Mouse (Mus musculus) c-Kit-positive CD71-positive TER-119-positive erythroid progenitor cells, embryonic 14.5 days (primary cell): ENCODE measurements around the gene Cdhr2.
A peak's percentile ranks its signal among the peaks of the same experiment; 100 is the strongest.

Experiments
- DNase-seq: peaks from one replicate; pipeline ENCODE4 v3.0.0-alpha.2; 2013; ENCODE audit warnings: low spot score

Gene Cdhr2

GRCm38 (mm10) chr13:54692711-54693557 lies 8.3 kb upstream of the Cdhr2 start:
- peak; percentile 29 for DNase-seq

- peak; percentile 98 for DNase-seq
These were observed 7.5 kb upstream of the Cdhr2 start, which contains the start of gene Rnf44 for GRCm38 (mm10) chr13:54693558-54694347. Gene Rnf44 (minus strand): TSS chr13:54693907.

DNA sequence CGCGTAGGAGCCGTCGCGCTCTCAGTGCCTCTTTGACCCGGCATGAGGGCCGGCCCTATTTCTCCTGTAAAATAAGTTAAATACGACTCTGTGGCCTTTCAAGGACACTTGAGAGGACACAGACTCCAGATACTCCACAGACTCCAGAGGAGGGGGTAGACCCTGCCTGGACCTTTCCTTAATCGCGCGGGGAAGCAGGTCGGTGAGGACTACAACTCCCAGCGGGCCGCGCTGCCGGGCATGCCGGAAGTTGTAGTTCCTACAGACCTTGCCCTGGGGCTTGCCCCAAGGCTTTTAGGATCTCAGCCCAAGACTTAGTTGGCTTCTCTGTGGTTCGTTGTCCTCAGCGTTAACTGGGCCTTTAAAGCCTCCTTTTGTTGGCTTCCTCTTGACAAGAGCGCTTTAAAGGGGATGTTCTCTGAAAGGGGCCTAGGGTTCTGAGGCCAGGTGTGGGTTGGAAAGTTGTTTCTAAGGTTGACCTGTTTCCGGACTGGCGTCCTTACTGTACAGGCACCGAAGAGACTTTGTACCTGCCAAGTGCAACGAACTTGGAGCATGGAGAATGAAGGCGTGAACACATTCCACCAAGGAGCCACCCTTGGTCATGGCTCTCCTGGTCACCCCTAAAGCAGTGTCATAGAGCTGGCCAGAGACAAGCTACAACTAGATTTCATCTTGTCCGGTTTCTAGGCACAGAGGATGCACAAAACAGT lies 6.8 kb upstream of the Cdhr2 start:
- no peak for DNase-seq

DNA sequence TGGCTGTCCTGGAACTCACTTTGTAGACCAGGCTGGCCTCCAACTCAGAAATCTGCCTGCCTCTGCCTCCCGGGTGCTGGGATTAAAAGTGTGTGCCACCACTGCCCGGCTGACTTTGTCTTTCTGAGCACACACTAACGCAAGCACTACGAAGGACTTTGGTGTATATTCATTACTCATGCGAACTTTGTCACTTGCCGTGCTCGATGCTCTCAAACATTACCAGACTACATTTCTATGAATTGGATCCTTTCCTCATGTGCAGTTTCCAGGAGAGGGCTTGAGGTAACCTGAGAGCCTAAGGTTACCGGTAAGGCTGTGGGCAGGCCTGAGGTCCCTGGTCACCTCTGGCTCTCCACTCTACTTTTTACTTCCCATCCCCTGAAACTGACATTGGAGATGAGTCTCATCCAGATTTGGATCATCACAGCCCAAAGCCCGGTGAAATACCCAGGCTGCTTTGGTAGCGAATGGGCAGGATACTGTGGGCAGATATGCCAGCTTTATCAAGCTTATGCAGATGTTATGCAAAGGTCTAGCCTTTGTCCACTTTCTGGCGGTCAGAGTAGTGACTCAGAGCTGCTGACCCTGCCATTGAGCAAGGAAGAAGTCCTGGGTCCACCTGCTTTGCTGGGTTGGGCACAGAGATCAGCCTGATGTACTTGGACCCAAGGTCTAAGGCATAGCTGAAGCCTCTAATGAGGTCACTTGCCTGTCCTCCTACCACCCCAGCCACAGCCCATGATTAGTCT lies 5.6 kb upstream of the Cdhr2 start:
- no peak for DNase-seq

- DNase-seq: no peak
These were observed 1.2 kb downstream of the Cdhr2 start for GRCm38 (mm10) chr13:54702507-54702906.

DNA sequence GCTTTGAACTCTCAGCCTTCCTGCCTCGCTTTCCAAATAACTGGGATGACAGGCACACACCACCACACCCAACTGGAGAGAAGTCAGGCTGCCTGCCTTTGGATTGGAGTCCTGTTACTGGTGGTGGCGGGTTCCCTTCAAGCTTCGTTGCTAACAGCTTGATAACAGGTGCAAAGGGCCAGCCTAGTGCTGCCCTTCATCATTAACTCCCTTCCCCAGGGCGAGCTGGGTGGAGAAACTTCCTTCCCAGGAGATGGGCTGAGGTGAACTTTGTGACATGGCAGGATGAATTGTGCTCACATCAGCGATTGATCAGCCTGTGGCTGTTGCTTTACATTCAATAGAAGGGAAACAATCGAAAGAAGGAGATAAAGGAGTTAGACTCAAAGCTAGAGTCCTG lies 3.6 kb downstream of the Cdhr2 start:
- DNase-seq: no peak

GRCm38 (mm10) chr13:54710866-54711265 lies 9.6 kb downstream of the Cdhr2 start:
- DNase-seq: no peak

- no peak for DNase-seq
These were observed 13.1 kb downstream of the Cdhr2 start for GRCm38 (mm10) chr13:54714393-54714792.

GRCm38 (mm10) chr13:54714996-54715395 lies 13.7 kb downstream of the Cdhr2 start:
- no peak for DNase-seq

DNA sequence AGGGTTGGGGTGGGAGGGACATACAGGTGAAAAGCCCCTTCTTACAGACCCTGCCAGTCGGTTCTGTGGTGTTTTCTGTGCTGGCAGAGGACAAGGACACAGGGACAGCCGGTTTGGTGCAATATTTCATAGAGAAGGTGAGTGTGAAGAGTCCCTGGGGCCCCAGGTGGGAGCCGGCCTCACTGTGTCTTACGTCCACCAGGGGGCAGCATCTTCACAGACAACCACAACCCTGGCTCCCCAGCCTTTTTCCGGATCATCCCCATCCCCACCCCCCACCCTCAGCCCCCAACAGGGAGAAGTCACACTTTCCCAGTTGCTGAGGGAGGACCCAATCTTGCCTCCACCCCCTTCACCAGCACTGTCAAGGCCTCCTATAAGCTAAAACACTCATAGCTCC lies 15.7 kb downstream of the Cdhr2 start:
- DNase-seq: peak; percentile 41

- no peak for DNase-seq
These were observed 21.9 kb downstream of the Cdhr2 start for GRCm38 (mm10) chr13:54723143-54723542.

DNA sequence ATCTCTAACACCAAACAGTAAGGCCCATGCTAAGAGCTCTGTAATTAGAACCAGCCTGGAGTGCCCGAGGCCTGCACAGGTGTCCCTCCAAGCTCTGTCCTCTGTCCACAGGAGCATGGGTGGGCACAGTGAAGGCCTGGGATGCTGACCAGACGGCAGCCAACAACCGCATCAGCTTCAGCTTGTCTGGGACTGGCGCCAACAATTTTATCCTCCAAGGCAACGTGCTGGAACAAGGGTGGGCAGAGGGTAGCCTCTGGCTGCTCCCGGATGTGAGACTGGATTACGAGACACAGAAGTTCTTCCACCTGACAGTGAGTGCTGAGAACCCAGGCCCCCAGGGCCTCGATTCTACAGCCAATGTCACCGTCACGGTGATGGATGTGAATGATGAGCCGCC lies 24.9 kb downstream of the Cdhr2 start:
- no peak for DNase-seq

GRCm38 (mm10) chr13:54736931-54737330 lies 35.7 kb downstream of the Cdhr2 start:
- no peak for DNase-seq

- DNase-seq: no peak
These were observed 36.4 kb downstream of the Cdhr2 start for GRCm38 (mm10) chr13:54737488-54738212.

GRCm38 (mm10) chr13:54738213-54738601 lies 36.9 kb downstream of the Cdhr2 start:
- DNase-seq: no peak

- no peak for DNase-seq
These were observed 44.8 kb downstream of the Cdhr2 start for GRCm38 (mm10) chr13:54746110-54746509.

- no peak for DNase-seq
These were observed 45.6 kb downstream of the Cdhr2 start for GRCm38 (mm10) chr13:54746896-54747295.

DNA sequence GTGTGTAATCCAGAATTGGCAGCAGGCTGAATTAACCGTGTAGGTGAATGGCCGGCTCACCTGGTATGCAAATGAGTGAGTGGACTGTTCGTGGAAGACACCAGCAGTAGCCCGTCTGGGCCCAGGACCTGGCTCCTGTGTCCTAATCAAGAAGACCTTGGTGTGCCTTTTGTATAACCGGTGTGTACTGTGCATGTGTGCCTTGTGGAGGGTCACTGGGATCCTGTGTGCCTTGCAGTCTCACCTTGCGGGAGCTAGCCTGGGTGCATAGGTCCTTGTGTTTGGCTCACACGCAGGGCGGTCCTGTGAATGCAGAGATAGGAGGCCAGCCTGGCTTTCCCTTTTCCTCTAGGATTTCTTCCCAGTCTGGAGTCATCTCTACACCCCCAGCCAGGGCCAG lies 46.9 kb downstream of the Cdhr2 start:
- DNase-seq: no peak

DNA sequence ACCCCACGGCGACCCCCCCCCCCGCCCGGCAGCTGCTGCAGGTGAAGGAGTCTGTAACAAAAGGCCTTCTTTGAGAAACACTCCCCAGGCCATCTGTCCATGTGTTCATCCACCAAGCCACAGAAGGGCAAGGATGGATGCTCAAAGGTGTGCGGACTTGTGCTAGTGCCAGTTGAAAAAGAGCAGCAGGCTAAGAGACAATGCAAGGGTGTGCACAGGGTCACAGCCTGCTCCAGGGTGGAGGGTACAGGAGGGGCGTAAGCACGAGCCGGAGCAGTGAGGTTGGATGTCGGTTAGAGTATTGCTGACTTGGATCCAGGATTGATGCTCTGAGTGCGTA lies 47.4 kb downstream of the Cdhr2 start:
- DNase-seq: no peak

DNA sequence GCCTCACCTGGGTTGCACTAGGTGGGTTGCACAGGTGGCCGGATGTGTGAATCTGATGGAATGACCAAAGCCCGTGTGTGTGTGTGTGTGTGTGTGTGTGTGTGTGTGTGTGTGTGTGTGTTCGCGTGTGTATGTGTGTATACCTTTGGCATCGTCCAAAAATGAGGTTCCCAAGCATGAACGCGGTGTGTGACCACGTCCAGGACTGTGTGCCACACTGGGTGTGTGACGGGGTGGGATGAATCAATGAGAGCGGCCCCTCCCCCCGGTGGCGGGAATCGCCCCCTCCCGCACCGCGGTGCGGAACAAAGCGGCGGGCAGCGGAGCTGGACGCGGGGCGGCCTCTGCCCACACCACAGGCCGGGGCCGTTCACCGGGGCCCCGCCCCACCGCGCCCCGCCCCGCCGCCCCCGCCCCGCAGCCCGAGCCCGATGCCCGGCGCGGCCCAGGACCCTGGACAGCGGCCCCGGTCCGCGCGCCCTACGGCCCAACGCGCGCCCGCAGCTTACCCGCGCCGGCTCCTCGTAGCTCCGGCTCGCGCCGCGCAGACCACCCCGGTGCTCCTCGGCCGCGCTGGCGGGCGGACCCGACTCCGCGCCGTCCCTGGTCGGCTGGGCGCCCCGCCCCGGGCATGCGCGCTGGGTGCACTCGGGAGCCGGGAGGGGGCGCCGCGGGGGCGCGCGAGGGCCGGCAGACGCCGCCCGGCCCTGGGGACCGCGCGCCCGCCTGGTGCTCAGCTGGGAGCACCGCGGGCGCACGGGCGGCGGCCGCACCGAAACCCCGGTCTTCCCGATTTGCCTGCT lies 48.0 kb downstream of the Cdhr2 start:
- DNase-seq: no peak
